Mouse (Mus musculus) embryonic facial prominence, embryonic 13.5 days (tissue): ENCODE data around the gene Stom. TPM values are rescaled to one million over a fixed set of nuclear protein-coding genes. Genes with fewer than 3 reads are reported as not detected.
A peak's percentile ranks its signal among the peaks of the same experiment; 100 is the strongest.

Experiments used
- ATAC-seq: fragments of 200-750 bp; cut with Nextera tagmentation; 2 replicates; pipeline ENCODE4 v1.8.0; 2017; ENCODE audit warnings: low read depth; ENCODE audit not compliant: insufficient number of reproducible peaks, insufficient read depth, low FRiP score, low TSS enrichment
- H3K27ac ChIP-seq: fragments of 300-500 bp; sonication (generic); 2 replicates; pipeline ENCODE4 v1.5.1; 2015; ENCODE audit warnings: moderate library complexity, mild to moderate bottlenecking, inconsistent platforms
- H3K27me3 ChIP-seq: fragments of 300-500 bp; sonication (generic); 2 replicates; pipeline ENCODE4 v1.6.1; 2015; ENCODE audit warnings: mild to moderate bottlenecking, inconsistent platforms
- H3K36me3 ChIP-seq: fragments of 300-500 bp; sonication (generic); 2 replicates; pipeline ENCODE4 v1.6.1; 2015; ENCODE audit warnings: mild to moderate bottlenecking, inconsistent platforms
- H3K4me1 ChIP-seq: fragments of 300-500 bp; sonication (generic); 2 replicates; pipeline ENCODE4 v1.6.1; 2015; ENCODE audit warnings: inconsistent platforms
- H3K4me2 ChIP-seq: fragments of 300-500 bp; sonication (generic); 2 replicates; pipeline ENCODE4 v1.6.1; 2015; ENCODE audit warnings: moderate library complexity, mild to moderate bottlenecking, inconsistent platforms
- H3K4me3 ChIP-seq: fragments of 300-500 bp; sonication (generic); 2 replicates; pipeline ENCODE4 v1.5.1; 2015; ENCODE audit warnings: mild to moderate bottlenecking, inconsistent platforms
- H3K9ac ChIP-seq: fragments of 300-500 bp; sonication (generic); 2 replicates; pipeline ENCODE4 v1.6.1; 2015; ENCODE audit warnings: mild to moderate bottlenecking, inconsistent platforms
- H3K9me3 ChIP-seq: fragments of 300-500 bp; sonication (generic); 2 replicates; pipeline ENCODE4 v1.6.1; 2016; ENCODE audit warnings: inconsistent platforms
- WGBS: fragments of 180-500 bp; shearing (Covaris S2); methylation state at CpG from one replicate; pipeline ENCODE4 v1.1.7; 2015; ENCODE audit warnings: mixed read lengths; 5-methylcytosine and 5-hydroxymethylcytosine counted together
- polyA plus RNA-seq: library from polyadenylated mRNA; unstranded; fragments of >200 nt; fragmentation: Nextera tagmentation; extraction: Ambion mirVana; gene quantifications from 2 replicates; pipeline ENCODE4 v1.2.1, GENCODE M21; 2015

The Stom gene
- polyA plus RNA-seq, 1 experiment from 2014 or later, result 22.0 TPM

- no peaks in the 10 kb centered on the region for H3K4me1 ChIP-seq
- ATAC-seq, result no peak
- no peaks in the 10 kb centered on the region for H3K27me3 ChIP-seq
- 37% methylated on average over 13 of the region's 13 CpGs for WGBS
- peaks cover 68% of the 10 kb centered on the region for H3K36me3 ChIP-seq
- no peaks in the 10 kb centered on the region for H3K9me3 ChIP-seq
- no peak overlapping the region for H3K27ac ChIP-seq
- no peak overlapping the region for H3K4me2 ChIP-seq
- no peak overlapping the region for H3K4me3 ChIP-seq
- H3K9ac ChIP-seq, result no peak overlapping the region
Measured at GRCm38 (mm10) chr2:35288758-35289635, 47.8 kb downstream of the Stom start.

- Histone ChIP-seq H3K4me2 (no peak overlapping the region), H3K4me1 (peaks cover 14% of the 10 kb centered on the region), H3K9me3 (no peaks in the 10 kb centered on the region), H3K27ac (no peak overlapping the region), H3K4me3 (no peak overlapping the region), H3K36me3 (peaks cover 53% of the 10 kb centered on the region), H3K27me3 (peaks cover 18% of the 10 kb centered on the region), H3K9ac (no peak overlapping the region)
- no peak for ATAC-seq
- 87% methylated on average over 12 of the region's 12 CpGs for WGBS
Measured at GRCm38 (mm10) chr2:35287017-35287620, 49.7 kb downstream of the Stom start.

DNA sequence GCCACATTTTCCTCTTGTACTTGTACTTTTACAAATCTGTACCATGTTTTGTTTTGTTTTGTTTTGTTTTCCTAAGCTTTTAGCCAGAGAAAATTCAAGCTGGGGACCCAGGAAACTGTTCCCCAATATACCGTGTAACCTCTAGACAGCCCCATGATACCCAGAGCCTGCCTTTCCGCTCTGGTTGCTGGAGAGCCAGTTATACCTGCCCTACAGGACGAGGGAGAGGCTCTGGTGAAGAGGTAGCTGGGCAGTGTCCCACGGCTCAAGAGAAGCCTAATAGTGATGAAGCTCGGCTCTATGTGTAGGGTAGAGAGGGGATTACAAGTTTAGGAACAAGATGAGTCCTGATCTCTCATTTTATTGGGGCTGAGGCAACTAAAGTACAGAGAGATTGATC lies 51.6 kb downstream of the Stom start:
- no peak overlapping the region for H3K9ac ChIP-seq
- 75% methylated on average over 5 of the region's 5 CpGs for WGBS
- peaks cover 33% of the 10 kb centered on the region for H3K27me3 ChIP-seq
- H3K4me3 ChIP-seq, result no peak overlapping the region
- peaks cover 38% of the 10 kb centered on the region for H3K36me3 ChIP-seq
- ATAC-seq, result no peak
- no peak overlapping the region for H3K4me2 ChIP-seq
- H3K4me1 ChIP-seq, result peaks cover 24% of the 10 kb centered on the region
- H3K27ac ChIP-seq, result no peak overlapping the region
- no peaks in the 10 kb centered on the region for H3K9me3 ChIP-seq

DNA sequence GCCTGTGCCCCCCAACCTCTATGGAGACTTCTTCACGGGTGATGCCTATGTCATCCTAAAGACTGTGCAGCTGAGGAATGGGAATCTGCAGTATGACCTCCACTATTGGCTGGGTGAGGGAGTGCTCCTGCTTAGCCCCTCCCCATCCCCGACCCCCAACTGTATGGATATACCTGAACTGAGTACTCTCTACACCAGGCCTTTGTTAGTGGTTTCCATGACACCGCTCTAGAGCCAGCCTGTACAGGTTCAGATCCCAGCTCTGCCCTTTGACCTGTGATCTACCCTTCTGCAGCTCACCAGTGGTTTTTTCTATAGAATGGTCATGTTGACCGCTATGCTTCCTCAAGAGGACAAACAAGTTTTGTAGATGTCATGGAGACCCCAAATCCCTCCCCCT lies 52.8 kb downstream of the Stom start:
- Histone ChIP-seq H3K27me3 (peaks cover 33% of the 10 kb centered on the region), H3K27ac (no peak overlapping the region), H3K36me3 (peaks cover 35% of the 10 kb centered on the region), H3K4me3 (no peak overlapping the region), H3K9me3 (no peaks in the 10 kb centered on the region), H3K4me2 (no peak overlapping the region), H3K9ac (no peak overlapping the region), H3K4me1 (peaks cover 25% of the 10 kb centered on the region)
- WGBS, result 87% methylated on average over 4 of the region's 4 CpGs
- no peak for ATAC-seq

DNA sequence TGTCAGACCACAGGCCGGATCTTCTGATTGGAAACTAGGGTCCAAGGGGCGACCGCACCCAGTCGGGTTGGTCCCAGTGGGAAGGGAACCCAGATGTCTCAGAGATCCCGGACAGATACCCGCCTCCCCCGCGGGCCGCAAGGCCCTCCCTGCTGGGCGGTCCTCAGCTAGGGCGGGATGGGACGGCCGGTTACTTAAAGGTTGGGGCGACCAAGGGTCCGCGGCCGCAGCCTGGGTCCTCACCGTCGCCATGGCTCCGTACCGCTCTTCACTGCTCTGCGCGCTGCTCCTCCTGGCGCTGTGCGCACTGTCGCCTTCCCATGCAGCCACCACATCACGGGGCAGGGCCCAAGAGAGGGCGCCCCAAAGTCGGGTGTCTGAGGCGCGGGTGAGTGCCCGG lies 54.6 kb downstream of the Stom start:
- Histone ChIP-seq H3K9me3 (no peaks in the 10 kb centered on the region), H3K36me3 (peaks cover 33% of the 10 kb centered on the region), H3K27me3 (peaks cover 33% of the 10 kb centered on the region), H3K4me3 (peak overlapping the region; percentile 46), H3K4me2 (peak overlapping the region; percentile 80), H3K9ac (peak overlapping the region; percentile 71), H3K4me1 (peaks cover 34% of the 10 kb centered on the region), H3K27ac (no peak overlapping the region)
- ATAC-seq, result no peak
- WGBS, result 3% methylated on average over 27 of the region's 32 CpGs

GRCm38 (mm10) chr2:35280001-35280400 lies 56.8 kb downstream of the Stom start:
- WGBS, result 57% methylated on average over 3 of the region's 3 CpGs
- H3K4me3 ChIP-seq, result no peak overlapping the region
- H3K9me3 ChIP-seq, result no peaks in the 10 kb centered on the region
- H3K27me3 ChIP-seq, result peaks cover 33% of the 10 kb centered on the region
- no peak for ATAC-seq
- H3K36me3 ChIP-seq, result peaks cover 11% of the 10 kb centered on the region
- no peak overlapping the region for H3K27ac ChIP-seq
- no peak overlapping the region for H3K9ac ChIP-seq
- H3K4me1 ChIP-seq, result peaks cover 53% of the 10 kb centered on the region
- H3K4me2 ChIP-seq, result no peak overlapping the region

DNA sequence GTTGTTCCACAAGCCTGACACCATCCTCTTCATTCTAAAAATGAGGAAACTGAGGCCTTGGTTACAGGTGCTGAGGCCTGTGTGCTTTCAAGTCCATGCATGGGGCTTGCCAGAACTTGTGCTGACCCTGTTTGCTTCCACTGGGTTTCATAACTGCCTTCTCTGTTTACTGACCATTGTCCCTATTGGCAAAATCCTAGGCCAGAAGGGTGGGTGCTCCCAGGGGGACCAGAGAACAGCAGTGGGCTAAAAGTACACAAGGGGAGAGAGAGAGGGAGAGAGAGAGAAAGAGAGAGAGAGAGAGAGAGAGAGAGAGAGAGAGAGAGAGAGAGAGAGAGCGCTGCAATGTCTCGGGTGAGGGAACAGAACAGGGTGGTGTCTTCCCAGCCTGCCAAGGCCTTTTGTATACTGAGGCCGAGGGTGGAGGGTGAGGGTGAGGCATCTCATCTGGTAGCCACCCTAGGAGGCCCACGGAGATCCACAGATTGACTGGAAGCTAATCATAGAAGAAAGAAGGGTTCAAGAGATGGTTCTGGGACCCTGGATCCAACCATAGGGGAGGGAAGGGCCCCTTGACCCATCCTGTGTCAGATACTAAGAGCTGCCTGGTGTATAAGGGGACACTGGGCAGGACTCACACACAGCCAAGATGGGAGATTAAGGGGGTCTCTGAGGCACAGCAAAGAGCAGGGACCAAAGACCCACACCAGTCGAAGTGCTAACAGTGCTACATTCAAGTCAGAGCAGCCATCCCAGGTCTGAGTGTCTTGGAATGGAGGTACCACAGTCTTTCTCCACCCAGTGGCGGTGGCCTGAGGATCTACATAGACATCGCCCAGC lies 58.2 kb downstream of the Stom start:
- H3K27me3 ChIP-seq, result peaks cover 30% of the 10 kb centered on the region
- H3K4me1 ChIP-seq, result peaks cover 66% of the 10 kb centered on the region
- 88% methylated on average over 7 of the region's 7 CpGs for WGBS
- no peak overlapping the region for H3K4me2 ChIP-seq
- no peak overlapping the region for H3K4me3 ChIP-seq
- H3K9me3 ChIP-seq, result no peaks in the 10 kb centered on the region
- no peaks in the 10 kb centered on the region for H3K36me3 ChIP-seq
- no peak overlapping the region for H3K9ac ChIP-seq
- ATAC-seq, result no peak
- H3K27ac ChIP-seq, result no peak overlapping the region

DNA sequence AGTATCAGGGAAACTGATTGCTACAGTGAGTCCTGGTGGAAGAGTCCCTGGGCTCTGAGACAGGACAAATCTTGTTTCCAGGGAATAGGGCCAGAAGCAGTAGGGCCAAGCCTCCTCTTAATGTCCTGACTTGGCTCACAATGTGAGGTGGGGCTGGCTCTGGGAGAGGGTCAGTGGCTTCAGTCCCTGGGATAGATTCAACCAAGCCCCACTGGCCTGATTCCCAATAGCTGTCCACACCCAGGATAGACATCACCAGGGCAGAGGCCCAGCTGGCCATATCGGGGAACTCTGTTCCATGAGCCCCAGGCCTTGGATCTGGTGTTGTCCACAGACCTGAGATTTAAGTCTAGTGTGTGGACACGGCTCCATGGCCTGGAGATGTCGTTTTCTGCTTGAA lies 59.1 kb downstream of the Stom start:
- 78% methylated on average over 3 of the region's 3 CpGs for WGBS

GRCm38 (mm10) chr2:35273536-35273935 lies 63.2 kb downstream of the Stom start:
- Histone ChIP-seq H3K27me3 (no peaks in the 10 kb centered on the region), H3K4me1 (peaks cover 86% of the 10 kb centered on the region), H3K4me3 (no peak overlapping the region), H3K27ac (peak overlapping the region; percentile 89), H3K9ac (no peak overlapping the region), H3K9me3 (no peaks in the 10 kb centered on the region), H3K36me3 (no peaks in the 10 kb centered on the region), H3K4me2 (peak overlapping the region; percentile 5; the same call in 1 of the 2 replicates)
- 6% methylated on average over 2 of the region's 2 CpGs for WGBS
- peak; percentile 58 for ATAC-seq

More for the DNA sequence above, 59.1 kb downstream of the Stom start:
- peaks cover 66% of the 10 kb centered on the region for H3K4me1 ChIP-seq
- no peak for ATAC-seq
- no peak overlapping the region for H3K4me3 ChIP-seq
- H3K27me3 ChIP-seq, result peaks cover 21% of the 10 kb centered on the region
- H3K9ac ChIP-seq, result no peak overlapping the region
- H3K4me2 ChIP-seq, result no peak overlapping the region
- H3K36me3 ChIP-seq, result no peaks in the 10 kb centered on the region
- no peaks in the 10 kb centered on the region for H3K9me3 ChIP-seq
- no peak overlapping the region for H3K27ac ChIP-seq

GRCm38 (mm10) chr2:35272881-35273280 lies 63.9 kb downstream of the Stom start:
- Histone ChIP-seq H3K27ac (peak overlapping the region; percentile 89), H3K27me3 (no peaks in the 10 kb centered on the region), H3K4me2 (no peak overlapping the region), H3K4me1 (peaks cover 92% of the 10 kb centered on the region), H3K4me3 (no peak overlapping the region), H3K9me3 (no peaks in the 10 kb centered on the region), H3K36me3 (no peaks in the 10 kb centered on the region), H3K9ac (no peak overlapping the region)
- ATAC-seq, result no peak
- 80% methylated on average over 6 of the region's 6 CpGs for WGBS

DNA sequence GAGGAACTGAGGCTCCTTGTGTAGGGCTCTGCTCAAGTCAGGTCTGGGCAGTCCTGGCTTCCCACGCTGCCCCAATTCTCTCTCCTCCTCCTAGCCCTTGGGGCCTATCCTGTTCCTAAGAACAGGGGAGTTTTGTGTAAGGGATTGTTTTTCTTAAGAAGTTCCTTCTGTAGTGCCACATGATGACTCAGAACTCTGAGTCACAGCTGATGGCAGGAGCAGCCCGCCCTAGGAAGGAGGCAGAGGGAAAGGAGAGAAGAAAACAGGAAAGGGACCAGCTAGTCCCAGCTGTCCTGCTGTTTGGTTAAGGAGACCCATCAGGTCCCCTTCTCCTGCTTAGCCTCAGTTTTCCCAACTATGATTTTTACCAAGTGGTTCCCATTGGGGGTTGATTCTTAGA lies 65.0 kb downstream of the Stom start:
- no peaks in the 10 kb centered on the region for H3K36me3 ChIP-seq
- H3K27ac ChIP-seq, result peak overlapping the region; percentile 62
- no peak overlapping the region for H3K4me3 ChIP-seq
- WGBS, result 42% methylated on average over 2 of the region's 2 CpGs
- no peak overlapping the region for H3K4me2 ChIP-seq
- H3K27me3 ChIP-seq, result no peaks in the 10 kb centered on the region
- ATAC-seq, result no peak
- no peak overlapping the region for H3K9ac ChIP-seq
- peaks cover 95% of the 10 kb centered on the region for H3K4me1 ChIP-seq
- H3K9me3 ChIP-seq, result no peaks in the 10 kb centered on the region
